Mouse (Mus musculus): ENCODE measurements at regions not wholly inside any gene's neighbourhood (a gene's known extent, or its start where the extent isn't known, plus 50 kb on each side); places are given as distances from the start of the nearest gene placed in this dataset.

DNA sequence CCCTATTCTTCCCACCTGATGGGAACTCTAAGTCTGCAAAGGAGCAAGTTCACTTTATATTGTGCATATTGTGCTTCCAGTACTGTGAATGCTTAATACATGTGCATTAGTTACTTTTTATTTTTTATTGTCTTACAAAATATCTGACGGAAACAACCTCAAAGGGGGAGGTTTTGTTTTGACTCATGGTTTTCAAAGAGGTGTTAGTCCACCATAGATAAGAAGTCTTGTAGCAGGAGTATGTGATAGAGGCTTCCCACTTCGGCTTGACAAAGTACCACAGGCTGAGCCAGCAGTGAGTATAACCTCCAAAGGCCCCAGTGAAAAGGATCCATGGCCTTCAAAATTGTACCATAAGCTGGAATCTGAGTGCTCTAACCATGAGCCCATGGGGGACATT, 74.0 kb upstream of the Serbp1 start:
- H3K27ac ChIP-seq: no peak overlapping the region
- H3K4me3 ChIP-seq: no peak overlapping the region
- no peak for DNase-seq (ENCODE audit: low spot score in 2 of 2)
- TF ChIP-seq CTCF (conservative IDR thresholded peaks at IDR 0.05): no peak

DNA sequence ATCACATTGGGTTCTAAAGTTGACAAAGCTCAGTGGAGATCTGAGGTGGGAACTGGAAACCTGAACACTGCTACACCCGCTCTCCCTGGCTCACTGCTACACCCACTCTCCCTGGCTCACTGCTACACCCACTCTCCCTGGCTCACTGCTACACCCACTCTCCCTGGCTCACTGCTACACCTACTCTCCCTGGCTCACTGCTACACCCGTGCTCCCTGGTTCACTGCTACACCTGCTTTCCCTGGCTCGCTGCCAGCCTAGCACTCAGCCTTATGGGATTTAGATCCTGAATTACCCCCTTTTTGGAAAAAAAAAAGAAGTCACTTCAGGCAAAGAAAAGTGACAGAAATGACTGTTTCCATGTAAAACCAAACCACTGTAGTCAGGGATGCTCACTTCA, 75.2 kb upstream of the Serbp1 start:
- no peak for DNase-seq (ENCODE audit: low spot score in 2 of 2)
- no peak for TF ChIP-seq CTCF (conservative IDR thresholded peaks at IDR 0.05)
- H3K4me3 ChIP-seq: no peak overlapping the region
- no peak overlapping the region for H3K27ac ChIP-seq

GRCm38 (mm10) chr6:67161610-67162009, 76.4 kb upstream of the Serbp1 start:
- no peak overlapping the region for H3K27ac ChIP-seq
- no peak for TF ChIP-seq CTCF (conservative IDR thresholded peaks at IDR 0.05)
- no peak overlapping the region for H3K4me3 ChIP-seq
- DNase-seq (ENCODE audit: low spot score in 2 of 2): no peak

DNA sequence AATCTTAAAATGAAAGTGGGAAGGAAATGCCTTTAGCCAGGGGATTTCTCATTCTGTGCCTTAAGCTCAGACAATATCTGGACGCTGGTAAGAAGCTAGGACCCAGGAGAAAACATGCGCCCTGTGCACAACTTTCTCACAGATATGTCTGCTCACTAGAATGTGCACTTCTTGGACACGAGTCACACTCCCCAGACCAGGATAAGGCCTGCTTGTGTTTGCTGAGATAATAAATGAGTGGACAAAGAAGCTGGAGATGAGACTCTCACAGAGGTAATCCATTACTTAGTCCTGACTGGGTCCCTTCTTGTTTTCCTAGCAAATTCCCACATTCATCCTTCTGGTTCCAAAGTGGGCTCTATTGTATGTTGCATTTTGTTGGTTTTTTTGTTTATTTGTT, 77.4 kb upstream of the Serbp1 start:
- DNase-seq (ENCODE audit: low spot score in 2 of 2): no peak
- TF ChIP-seq CTCF (conservative IDR thresholded peaks at IDR 0.05): no peak
- Histone ChIP-seq H3K4me3 (no peak overlapping the region), H3K27ac (no peak overlapping the region)

DNA sequence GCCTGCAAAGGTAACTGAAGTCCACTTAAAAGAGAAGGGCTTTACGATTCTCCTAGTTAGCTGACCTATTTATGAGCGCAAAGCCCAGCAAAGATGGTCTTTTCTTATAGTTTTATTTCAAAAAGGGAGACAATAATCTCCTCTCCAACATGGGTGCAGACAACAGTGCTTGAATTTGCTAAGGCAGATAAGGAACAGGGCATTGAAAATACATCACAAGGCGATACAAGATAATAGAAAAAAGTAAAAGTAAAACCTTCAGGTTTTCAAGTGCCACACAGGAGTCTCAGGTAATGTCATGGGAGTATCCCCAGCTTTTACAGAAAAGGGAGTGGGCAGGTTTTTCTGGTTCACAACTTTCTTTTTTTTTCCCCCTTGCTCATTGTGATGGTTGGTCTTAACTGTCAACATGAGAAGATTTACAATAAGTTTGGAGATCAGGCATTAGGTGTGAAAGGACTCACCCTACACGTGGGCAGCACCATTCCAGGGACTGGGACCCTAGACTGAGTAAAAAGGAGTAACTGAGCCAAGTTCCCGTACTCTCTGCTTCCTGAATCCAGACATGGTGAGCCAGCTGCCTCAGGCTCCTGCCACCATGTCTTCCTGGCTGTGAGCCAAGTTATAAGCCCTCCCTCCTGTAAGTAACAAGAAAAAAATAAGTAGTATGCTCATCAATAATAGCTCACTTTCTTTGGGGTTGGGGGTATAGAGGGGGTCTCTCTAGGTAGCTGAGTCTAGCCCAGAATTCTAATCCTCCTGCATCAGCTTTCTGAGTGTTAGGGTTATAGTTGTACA, 78.1 kb upstream of the Serbp1 start:
- TF ChIP-seq CTCF (conservative IDR thresholded peaks at IDR 0.05): no peak
- Histone ChIP-seq H3K27ac (no peak overlapping the region), H3K4me3 (no peak overlapping the region)
- no peak for DNase-seq (ENCODE audit: low spot score in 2 of 2)

GRCm38 (mm10) chr6:67159224-67159623, 78.8 kb upstream of the Serbp1 start:
- H3K27ac ChIP-seq: no peak overlapping the region
- no peak overlapping the region for H3K4me3 ChIP-seq
- no peak for DNase-seq (ENCODE audit: low spot score in 2 of 2)
- no peak for TF ChIP-seq CTCF (conservative IDR thresholded peaks at IDR 0.05)

DNA sequence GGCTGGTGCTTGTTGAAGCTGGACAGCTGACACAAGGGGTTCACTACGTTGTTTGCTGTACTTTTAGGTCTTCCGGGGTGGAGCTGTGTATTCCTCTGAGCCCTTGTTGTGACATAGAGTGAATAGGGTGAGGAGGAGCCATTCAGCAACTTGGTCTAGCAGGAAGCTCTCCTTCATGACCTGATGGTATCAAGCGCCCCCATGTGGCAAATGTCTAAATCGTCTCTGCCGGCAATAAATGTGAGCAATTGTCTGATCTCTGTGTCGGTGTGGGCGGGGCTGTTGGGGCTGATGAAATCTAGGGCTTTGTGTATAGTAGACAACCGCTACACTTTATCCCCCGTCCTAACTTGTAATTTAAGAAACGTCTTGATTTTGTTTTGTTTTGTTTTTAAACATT, 79.2 kb upstream of the Serbp1 start:
- peak; percentile 86 to 91 for DNase-seq (ENCODE audit: low spot score in 2 of 2)
- Histone ChIP-seq H3K27ac (no peak overlapping the region), H3K4me3 (no peak overlapping the region; the same call in 1 of the 2 replicates)
- TF ChIP-seq CTCF (conservative IDR thresholded peaks at IDR 0.05): peak; percentile 89

- Histone ChIP-seq H3K4me3 (no peak overlapping the region), H3K27ac (no peak overlapping the region)
- TF ChIP-seq CTCF (conservative IDR thresholded peaks at IDR 0.05): 0 out of 2 replicates have a peak, but pooled peaks have one; percentile 15
- no peak for DNase-seq (ENCODE audit: low spot score in 2 of 2)
These were observed 85.0 kb upstream of the Serbp1 start for GRCm38 (mm10) chr6:67152845-67153468.

- H3K4me3 ChIP-seq: no peak overlapping the region
- H3K27ac ChIP-seq: no peak overlapping the region
- DNase-seq (ENCODE audit: low spot score in 2 of 2): no peak
- TF ChIP-seq CTCF (conservative IDR thresholded peaks at IDR 0.05): no peak
These were observed 86.5 kb upstream of the Serbp1 start for GRCm38 (mm10) chr6:67151515-67151914.

- no peak for DNase-seq (ENCODE audit: low spot score in 2 of 2)
- no peak overlapping the region for H3K27ac ChIP-seq
- TF ChIP-seq CTCF (conservative IDR thresholded peaks at IDR 0.05): no peak
- H3K4me3 ChIP-seq: no peak overlapping the region
These were observed 88.6 kb upstream of the Serbp1 start for GRCm38 (mm10) chr6:67149425-67149824.

GRCm38 (mm10) chr6:67146708-67147107, 91.3 kb upstream of the Serbp1 start:
- TF ChIP-seq CTCF (conservative IDR thresholded peaks at IDR 0.05): no peak
- no peak for DNase-seq (ENCODE audit: low spot score in 2 of 2)
- Histone ChIP-seq H3K4me3 (no peak overlapping the region), H3K27ac (no peak overlapping the region)

DNA sequence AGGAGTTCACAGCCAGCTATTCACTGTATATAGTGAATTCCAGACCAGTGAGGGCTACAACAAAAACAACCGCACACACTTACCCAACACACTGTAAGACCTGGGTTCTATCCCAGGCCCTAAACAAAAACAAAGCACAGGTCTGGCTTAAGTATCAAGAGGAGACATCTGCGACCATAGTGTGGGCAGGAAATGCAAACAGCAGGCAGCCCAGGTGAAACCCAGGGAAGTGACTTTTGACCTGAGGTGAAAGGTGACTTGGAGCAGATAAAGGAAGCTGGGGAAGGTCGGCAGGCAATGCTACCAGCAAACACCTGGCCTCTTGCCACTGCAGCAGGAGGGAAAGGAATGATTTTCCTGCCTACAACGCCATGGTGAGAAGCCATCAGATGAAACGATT, 92.0 kb upstream of the Serbp1 start:
- H3K27ac ChIP-seq: no peak overlapping the region

GRCm38 (mm10) chr6:67144946-67145716, 92.8 kb upstream of the Serbp1 start:
- no peak overlapping the region for H3K4me3 ChIP-seq
- DNase-seq (ENCODE audit: low spot score in 2 of 2): no peak
- no peak overlapping the region for H3K27ac ChIP-seq
- TF ChIP-seq CTCF (conservative IDR thresholded peaks at IDR 0.05): no peak

More for the DNA sequence above, 92.0 kb upstream of the Serbp1 start:
- H3K4me3 ChIP-seq: no peak overlapping the region
- no peak for TF ChIP-seq CTCF (conservative IDR thresholded peaks at IDR 0.05)
- DNase-seq (ENCODE audit: low spot score in 2 of 2): no peak
